Mouse (Mus musculus): ENCODE results near the gene Gm11172.

DNA sequence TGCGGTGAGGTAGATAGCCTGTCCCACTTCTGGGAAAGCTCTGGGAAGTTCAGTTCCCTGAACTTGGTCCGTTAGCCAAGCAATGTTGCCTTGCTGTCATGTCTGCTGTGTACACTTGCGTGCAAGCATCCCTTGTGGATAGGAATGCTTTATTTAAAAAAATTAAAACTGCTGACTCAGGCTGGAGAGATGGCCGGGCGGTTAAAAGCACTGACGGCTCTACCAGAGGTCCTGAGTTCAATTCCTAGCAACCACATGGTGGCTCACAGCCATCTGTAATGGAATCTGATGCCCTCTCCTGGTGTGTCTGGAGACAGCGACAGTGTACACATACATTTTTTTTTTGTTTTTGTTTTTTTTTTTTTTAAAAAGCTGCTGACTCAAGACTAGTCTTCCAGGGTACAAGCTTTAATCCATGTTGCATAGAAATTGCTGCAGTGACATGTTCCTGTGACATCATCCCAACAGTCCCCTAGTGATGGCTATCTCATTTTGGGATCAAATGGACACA is 25.1 kb upstream of the Gm11172 start:
- no peak for TF ChIP-seq TAL1 (IDR thresholded peaks at IDR 0.05; ENCODE audit: low read length)
- TF ChIP-seq GATA1 (IDR thresholded peaks at IDR 0.05; ENCODE audit: low read length): no peak
